In the genomic region with DNA sequence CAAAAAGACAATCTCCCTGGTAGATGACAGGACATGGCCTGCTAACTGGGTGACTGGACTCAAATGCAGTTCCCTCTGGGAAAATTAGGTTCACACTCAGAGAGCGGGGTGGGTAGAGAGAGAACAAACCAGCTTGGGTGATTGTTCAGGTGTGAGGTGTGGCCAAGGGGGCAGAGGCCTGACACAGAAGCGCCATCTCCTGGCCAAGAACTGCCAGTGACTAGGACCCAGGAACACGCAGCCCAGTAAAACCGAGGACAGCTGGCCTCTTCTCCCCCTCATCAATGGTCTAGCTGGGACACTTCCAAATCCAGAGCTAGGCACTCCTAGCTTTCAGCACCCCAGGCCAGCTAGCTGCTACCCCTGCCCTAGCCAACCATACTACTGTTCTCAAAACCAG, we compare ENCODE assay signal across 9 mouse cellular contexts. TPM values are rescaled to one million over a fixed set of nuclear protein-coding genes. Genes with fewer than 3 reads are reported as not detected.
DNase-seq lines count a peak whose midpoint lies in the region; ATAC-seq and TF ChIP-seq lines count a peak whose summit lies in the region.
"Had no signal": no experiment of that assay in that cellular context is flagged by ENCODE, and none has a peak within 500 bp of the region (broad histone marks: within the 10 kb centered on the region; RNA-seq: fewer than 3 reads in every experiment).

No protein-coding gene starts in this region.

- no peaks in the 10 kb centered on the region for H3K36me3 ChIP-seq in liver, adult 2 months (ENCODE audit: control insufficient read depth, insufficient read depth, low read length)
- H3K36me3 ChIP-seq in liver, embryonic 12.5 days, result no peaks in the 10 kb centered on the region
- H3K36me3 ChIP-seq: liver, embryonic 15.5 days had no signal

- no peak overlapping the region for H3K27ac ChIP-seq in liver, adult 2 months (replicated peaks; ENCODE audit: insufficient read depth, low read depth, low read length)
- H3K27ac ChIP-seq in liver, embryonic 12.5 days, result no peak overlapping the region
- H3K27ac ChIP-seq: liver, embryonic 15.5 days had no signal

- no peak for TF ChIP-seq POLR2A in liver, adult 2 months (IDR thresholded peaks at IDR 0.05; ENCODE audit: extremely low read depth, insufficient read depth, low read length)

- H3K27me3 ChIP-seq in liver, adult 2 months (ENCODE audit: control insufficient read depth, insufficient read depth, low read length), result peaks cover 9% of the 10 kb centered on the region
- H3K27me3 ChIP-seq in liver, embryonic 12.5 days (replicated peaks), result peaks cover 51% of the 10 kb centered on the region

- no peak for ATAC-seq in liver, embryonic 12.5 days
- no peak for ATAC-seq in erythroid progenitor cell, adult 5-6 weeks (replicated peaks; ENCODE audit: low FRiP score, poor library complexity, severe bottlenecking)

- H3K79me2 ChIP-seq in liver, adult 2 months (ENCODE audit: control insufficient read depth, insufficient read depth, low read length), result no peaks in the 10 kb centered on the region

- no peak overlapping the region for H3K4me3 ChIP-seq in liver, adult 2 months (ENCODE audit: insufficient read depth, low read depth, low read length)
- H3K4me3 ChIP-seq in liver, embryonic 12.5 days, result no peak overlapping the region
- H3K4me3 ChIP-seq: liver, embryonic 15.5 days had no signal

- no peaks in the 10 kb centered on the region for H3K9me3 ChIP-seq in liver, embryonic 12.5 days (replicated peaks)
- H3K9me3 ChIP-seq: liver, embryonic 15.5 days had no signal

- H3K4me2 ChIP-seq in liver, embryonic 12.5 days, result no peak overlapping the region
- H3K4me2 ChIP-seq: liver, embryonic 15.5 days had no signal

- peaks cover 2% of the 10 kb centered on the region; the same call in 1 of the 2 replicates for H3K4me1 ChIP-seq in liver, adult 2 months (ENCODE audit: control insufficient read depth, insufficient read depth, low read length)
- H3K4me1 ChIP-seq in liver, embryonic 12.5 days, result peaks cover 4% of the 10 kb centered on the region; the same call in 1 of the 2 replicates

- no peak overlapping the region for H3K9ac ChIP-seq in liver, adult 2 months (ENCODE audit: low read depth, low read length)
- H3K9ac ChIP-seq in liver, embryonic 12.5 days, result no peak overlapping the region
- H3K9ac ChIP-seq: liver, embryonic 15.5 days had no signal

- peak; percentile 52 for DNase-seq in adrenal gland, postnatal 14 days
- no peak for DNase-seq in adrenal gland, adult 8-10 months
- DNase-seq in liver, adult 2 months (ENCODE audit: extremely low read depth, low read depth, low spot score), result no peak
- DNase-seq in cerebellum, postnatal 14 days, result peak; percentile 67 to 77
- peak; percentile 4 for DNase-seq in induced T-regulatory cell, adult 2 months (ENCODE audit: low read depth)
- DNase-seq in lung, postnatal 36 days, result peak; percentile 45

- WGBS in liver, adult 2 months, result 5% methylated on average over 4 of the region's 4 CpGs
- WGBS in liver, embryonic 12.5 days (ENCODE audit: insufficient replicate concordance), result 13% methylated on average over 4 of the region's 4 CpGs

- peak; percentile 79 for TF ChIP-seq CTCF in liver, adult 2 months (IDR thresholded peaks at IDR 0.05; ENCODE audit: low read depth, low read length)

RNA-seq across cellular contexts. Expression of gene Oxtr, which starts 5.4 kb away (rescaled TPM):
- total RNA-seq in adrenal gland, postnatal 14 days (2021), result 63.3 and 80.2 TPM in 2 replicates
- 100 to 1,000 TPM in 2 of 4 experiments, 10 to 100 TPM in 2; 15.5 to 261 (median 124) TPM for total RNA-seq in adrenal gland, adult 8-10 months (2022)
- 0.34 TPM in 1 of 2 replicates, not detected in the other for total RNA-seq in liver, adult 2 months (2014; rRNA removed)
- polyA plus RNA-seq in liver, adult 2 months (2012; rRNA removed), result not detected in 2 replicates
- not detected in 2 replicates for polyA plus RNA-seq in liver, embryonic 12.5 days (2016; fragmentation: Nextera tagmentation; extraction: Ambion mirVana)
- not detected in 2 replicates for total RNA-seq in erythroid progenitor cell, adult 5-6 weeks (2015; ENCODE audit: low replicate concordance)
- 0.39 TPM in 1 of 2 replicates, not detected in the other for total RNA-seq in erythroid progenitor cell, adult 5-6 weeks (2017; ENCODE audit: low replicate concordance)
- polyA plus RNA-seq: liver, embryonic 15.5 days had no signal

RNA-seq across cellular contexts. Expression of gene Cav3, which starts 25.0 kb away (rescaled TPM):
- not detected in 2 replicates for total RNA-seq in adrenal gland, postnatal 14 days (2021)
- not detected for total RNA-seq in adrenal gland, adult 8-10 months (2022)
- 0.18 TPM in 1 of 2 replicates, not detected in the other for total RNA-seq in liver, adult 2 months (2014; rRNA removed)
- not detected in 2 replicates for polyA plus RNA-seq in liver, adult 2 months (2012; rRNA removed)
- polyA plus RNA-seq in liver, embryonic 12.5 days (2016; fragmentation: Nextera tagmentation; extraction: Ambion mirVana), result 0.17 TPM in 1 of 2 replicates, not detected in the other
- total RNA-seq in erythroid progenitor cell, adult 5-6 weeks (2015; ENCODE audit: low replicate concordance), result not detected in 2 replicates
- total RNA-seq in erythroid progenitor cell, adult 5-6 weeks (2017; ENCODE audit: low replicate concordance), result not detected in 2 replicates

Comparison
In these comparisons a context has a peak if more than half of its experiments do, and no peak if none do; other contexts are left out.
1. DNase-seq: peak in adrenal gland, postnatal 14 days (single experiment), cerebellum, postnatal 14 days (2 of 2), induced T-regulatory cell, adult 2 months (single experiment) and lung, postnatal 36 days (single experiment); none in adrenal gland, adult 8-10 months (single experiment) and liver, adult 2 months (single experiment).
2. RNA of gene Oxtr, which starts 5.4 kb away (total RNA-seq): 15.5 to 261 TPM in adrenal gland, adult 8-10 months and 63.3 to 80.2 TPM in adrenal gland, postnatal 14 days; 0.34 TPM in liver, adult 2 months and 0.39 TPM in erythroid progenitor cell, adult 5-6 weeks; every median in the first group is over 10 times any median in the second.